Mouse (Mus musculus): ENCODE measurements at regions not wholly inside any gene's neighbourhood (a gene's known extent, or its start where the extent isn't known, plus 50 kb on each side); places are given as distances from the start of the nearest gene placed in this dataset.
"Not testable (repeated sequence)": the region's sequence is repeated elsewhere in the genome, so short reads cannot be mapped to it uniquely, and the experiment has no call there.

DNA sequence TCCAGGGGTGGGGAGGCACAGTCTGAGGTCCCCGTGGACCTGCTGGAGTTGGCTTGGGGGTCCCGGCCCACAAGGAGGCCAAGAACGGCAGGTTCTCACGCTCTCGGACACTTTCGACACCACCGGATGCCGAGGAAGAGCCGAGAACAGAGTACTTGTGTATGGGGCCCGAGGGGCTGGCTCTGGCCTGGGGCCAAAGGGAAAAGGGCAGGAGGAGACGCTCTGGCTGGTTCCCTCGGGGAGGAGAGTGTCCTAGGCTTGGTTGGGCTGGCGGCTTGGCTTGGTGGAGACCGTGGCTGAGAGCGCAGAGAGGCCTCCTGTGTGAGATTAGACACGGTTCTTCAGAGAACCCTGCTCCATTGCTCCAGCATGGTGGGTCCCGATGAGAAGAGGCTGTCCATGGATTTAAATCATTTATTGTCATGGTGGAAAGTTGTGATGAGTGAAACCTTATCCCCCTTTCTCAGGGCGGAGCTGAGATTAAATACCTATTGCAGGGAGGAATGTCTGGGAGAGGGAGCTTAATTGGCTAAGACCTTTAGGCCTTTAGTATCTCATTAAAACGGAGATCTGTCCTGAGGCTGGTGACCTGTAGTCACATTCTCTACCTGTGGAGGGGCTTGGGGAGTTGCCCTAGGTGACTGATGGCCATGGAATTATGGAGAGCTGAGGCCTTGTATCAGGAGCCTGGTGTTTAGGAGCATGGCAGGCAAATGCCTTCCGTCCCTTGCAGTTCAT lies 244.1 kb downstream of the Enc1 start:
- no peak for DNase-seq

DNA sequence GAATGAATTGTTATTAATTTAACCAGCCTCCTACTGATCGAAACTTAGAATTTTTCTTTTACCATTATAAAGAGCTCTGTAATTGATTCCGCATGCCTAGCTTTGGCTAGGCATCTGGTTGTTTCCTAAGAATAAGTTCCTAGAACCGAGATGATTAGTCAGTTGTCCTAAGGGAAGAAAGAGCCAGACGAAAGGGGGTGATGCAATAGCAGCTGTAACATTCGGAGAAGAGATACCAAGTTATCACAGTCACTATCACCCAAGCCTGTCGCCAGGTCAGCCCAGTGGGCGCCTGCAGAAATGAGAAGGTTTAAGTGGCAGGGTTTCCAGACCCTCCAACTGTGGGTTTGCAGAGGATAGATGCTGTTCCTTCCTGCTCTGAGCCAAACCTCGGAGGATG lies 242.8 kb downstream of the Enc1 start:
- peak in 1 of 2 experiments; percentile 10 for DNase-seq

DNA sequence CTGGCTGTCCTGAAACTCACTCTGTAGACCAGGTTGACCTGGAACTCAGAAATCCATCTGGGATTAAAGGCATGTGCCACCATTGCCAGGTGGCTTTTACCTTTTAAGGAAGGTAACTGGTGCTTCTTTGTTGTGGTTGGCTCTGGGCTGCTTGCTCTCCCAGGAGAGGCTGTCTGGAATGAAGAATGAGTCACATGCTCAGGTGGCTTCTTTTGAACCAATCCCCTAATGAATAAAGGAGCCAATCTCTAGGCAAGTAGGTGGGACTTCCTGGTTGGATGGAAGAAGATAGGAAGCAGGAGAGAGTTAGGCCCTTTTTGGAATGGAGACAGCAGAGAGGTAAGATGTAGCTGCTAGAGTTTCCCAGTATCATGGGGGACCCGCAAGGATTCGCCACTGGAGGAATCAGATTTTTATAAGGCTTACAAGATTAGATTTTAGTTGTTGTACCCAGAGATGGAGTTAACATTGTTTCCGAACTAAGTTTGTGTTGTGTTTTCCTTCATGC lies 241.6 kb downstream of the Enc1 start:
- DNase-seq = no peak

DNA sequence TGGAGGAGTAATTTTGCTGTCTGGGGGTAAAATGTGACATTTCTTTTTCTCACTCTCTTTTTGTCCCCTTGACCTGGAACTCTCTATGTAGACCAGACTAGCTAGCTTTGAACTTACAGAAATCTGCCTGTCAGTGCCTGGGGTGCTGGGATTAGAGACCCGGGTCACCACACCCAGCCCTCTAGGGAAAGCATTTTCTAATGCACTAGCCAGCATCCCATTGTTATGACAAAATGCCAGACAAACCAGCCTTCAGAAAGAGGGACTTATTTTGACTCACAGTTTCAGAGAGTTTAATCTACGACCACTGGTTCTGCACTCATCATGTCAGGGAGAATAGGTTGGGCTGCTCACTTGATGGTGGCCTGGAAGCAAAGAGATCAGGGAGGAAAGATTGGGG lies 240.4 kb downstream of the Enc1 start:
- DNase-seq = no peak

- no peak for DNase-seq
Measured at GRCm38 (mm10) chr13:97479066-97479586, 238.2 kb downstream of the Enc1 start.

GRCm38 (mm10) chr13:97473971-97474365 lies 233.1 kb downstream of the Enc1 start:
- DNase-seq = no peak

GRCm38 (mm10) chr13:97473256-97473970 lies 232.5 kb downstream of the Enc1 start:
- no peak for DNase-seq

DNA sequence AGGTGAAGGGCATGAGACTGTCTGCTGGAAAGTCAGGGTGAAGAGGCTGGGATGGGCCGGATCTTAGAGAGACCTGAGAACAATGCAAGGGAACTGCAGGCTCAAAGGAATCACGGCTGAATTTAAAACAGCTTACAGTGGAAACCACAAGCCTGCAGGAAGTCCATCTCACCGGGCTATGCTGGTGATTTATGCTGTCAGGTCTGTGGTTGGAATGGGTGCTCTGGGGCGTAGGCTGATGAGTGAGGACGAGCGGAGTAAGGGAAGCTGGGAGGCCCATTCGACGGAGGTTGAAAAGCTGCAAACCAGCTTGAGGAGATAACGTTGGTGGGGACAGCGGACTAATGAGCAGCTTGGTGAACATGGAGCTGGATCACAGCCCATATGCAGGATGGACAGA lies 229.1 kb downstream of the Enc1 start:
- no peak for DNase-seq

DNA sequence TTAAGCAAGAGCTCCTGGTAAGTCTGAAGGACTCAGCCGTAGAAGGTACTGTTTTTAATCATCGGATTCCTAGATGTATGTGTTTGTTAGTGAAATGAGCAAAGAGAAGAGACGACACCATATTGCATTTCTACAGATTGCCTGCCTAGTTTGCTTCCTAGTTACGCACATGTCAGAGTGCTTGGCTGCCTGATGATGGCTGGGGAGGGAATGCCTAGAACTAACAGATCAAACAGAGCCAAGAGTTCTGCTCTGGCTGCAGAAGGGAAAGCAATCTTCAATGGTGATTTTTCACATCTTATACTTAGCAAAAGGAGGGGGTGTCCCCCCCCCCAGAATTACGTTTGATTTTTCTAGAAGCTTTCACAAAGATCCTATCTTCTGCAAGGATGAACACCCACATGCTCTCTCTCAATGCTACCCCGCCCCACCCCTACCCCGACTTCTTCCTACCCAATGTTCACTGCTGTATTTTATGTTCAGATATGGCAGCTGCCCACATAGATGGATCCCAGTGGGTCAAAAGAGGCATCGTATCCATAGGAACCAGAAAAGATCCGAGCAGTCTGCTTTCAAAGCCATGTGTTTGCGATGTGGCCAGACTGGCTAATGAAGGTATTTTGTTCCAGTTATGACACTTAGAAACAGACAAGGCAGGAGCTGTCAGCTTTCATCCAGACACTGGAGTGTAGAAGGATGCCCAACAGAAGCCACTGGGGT lies 228.1 kb downstream of the Enc1 start:
- DNase-seq = no peak

DNA sequence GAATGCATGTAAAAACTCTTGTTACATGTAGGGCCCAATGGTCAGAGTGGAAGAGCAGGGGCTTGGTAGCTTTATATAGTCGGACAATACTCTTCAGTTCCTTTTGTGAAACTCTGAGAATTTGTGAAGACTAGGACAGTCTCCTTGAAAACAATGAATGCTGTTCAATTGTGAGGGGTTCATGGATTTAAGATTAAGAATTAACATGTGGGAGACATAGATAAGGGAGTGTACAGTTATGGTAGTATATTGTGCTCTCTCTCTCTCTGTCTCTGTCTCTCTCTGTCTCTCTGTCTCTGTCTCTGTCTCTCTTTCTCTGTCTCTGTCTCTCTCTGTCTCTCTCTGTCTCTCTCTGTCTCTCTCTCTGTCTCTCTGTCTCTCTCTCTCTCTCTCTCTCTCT lies 225.7 kb downstream of the Enc1 start:
- not testable (repeated sequence) for DNase-seq

- DNase-seq = no peak
Measured at GRCm38 (mm10) chr13:97463798-97464197, 222.9 kb downstream of the Enc1 start.

GRCm38 (mm10) chr13:97462884-97463235 lies 222.0 kb downstream of the Enc1 start:
- DNase-seq = no peak

- DNase-seq = no peak
Measured at GRCm38 (mm10) chr13:97462110-97462883, 221.4 kb downstream of the Enc1 start.

DNA sequence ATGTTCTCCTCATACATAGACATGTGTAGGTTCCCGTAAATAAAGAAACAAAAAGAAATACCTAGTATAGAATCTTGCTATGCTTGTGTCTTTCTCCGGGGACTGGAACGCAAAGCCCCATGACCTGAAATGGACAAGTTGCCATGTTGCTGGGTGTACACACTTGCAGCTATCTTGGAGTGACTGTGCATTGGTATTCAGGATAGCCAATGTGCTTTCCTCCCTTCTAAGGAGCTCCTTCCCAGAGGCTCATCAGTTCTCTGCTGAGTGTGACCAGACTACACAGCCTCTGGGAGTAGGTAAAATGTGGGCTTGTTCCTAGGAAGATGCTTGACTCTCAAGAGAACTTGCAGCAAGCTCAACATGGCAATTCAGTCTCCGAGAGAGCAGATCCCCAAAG lies 220.3 kb downstream of the Enc1 start:
- no peak for DNase-seq

- no peak for DNase-seq
Measured at GRCm38 (mm10) chr13:97459106-97459505, 218.2 kb downstream of the Enc1 start.

DNA sequence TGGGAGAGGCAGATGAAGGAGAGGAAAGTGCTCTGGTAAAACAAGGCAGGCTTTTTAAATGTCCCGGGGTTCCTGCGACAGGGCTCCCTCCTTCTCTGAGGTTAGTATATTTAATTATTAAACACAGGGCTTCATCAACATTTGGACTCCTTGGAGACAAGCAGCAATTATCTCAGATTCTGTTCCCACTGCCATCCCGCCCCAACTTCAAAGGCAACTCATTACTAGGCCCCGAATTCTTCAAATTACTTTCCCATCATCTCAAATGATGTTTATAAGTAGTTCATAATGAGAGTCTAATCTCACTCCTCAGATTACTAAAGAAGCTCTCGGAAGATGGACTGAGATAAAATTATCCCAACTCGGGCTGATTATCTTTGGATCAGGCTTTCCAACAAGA lies 215.1 kb downstream of the Enc1 start:
- DNase-seq = no peak

- DNase-seq = no peak
Measured at GRCm38 (mm10) chr13:97454715-97455114, 213.8 kb downstream of the Enc1 start.

GRCm38 (mm10) chr13:97453469-97453868 lies 212.6 kb downstream of the Enc1 start:
- DNase-seq = no peak

GRCm38 (mm10) chr13:97453090-97453430 lies 212.2 kb downstream of the Enc1 start:
- DNase-seq = no peak

DNA sequence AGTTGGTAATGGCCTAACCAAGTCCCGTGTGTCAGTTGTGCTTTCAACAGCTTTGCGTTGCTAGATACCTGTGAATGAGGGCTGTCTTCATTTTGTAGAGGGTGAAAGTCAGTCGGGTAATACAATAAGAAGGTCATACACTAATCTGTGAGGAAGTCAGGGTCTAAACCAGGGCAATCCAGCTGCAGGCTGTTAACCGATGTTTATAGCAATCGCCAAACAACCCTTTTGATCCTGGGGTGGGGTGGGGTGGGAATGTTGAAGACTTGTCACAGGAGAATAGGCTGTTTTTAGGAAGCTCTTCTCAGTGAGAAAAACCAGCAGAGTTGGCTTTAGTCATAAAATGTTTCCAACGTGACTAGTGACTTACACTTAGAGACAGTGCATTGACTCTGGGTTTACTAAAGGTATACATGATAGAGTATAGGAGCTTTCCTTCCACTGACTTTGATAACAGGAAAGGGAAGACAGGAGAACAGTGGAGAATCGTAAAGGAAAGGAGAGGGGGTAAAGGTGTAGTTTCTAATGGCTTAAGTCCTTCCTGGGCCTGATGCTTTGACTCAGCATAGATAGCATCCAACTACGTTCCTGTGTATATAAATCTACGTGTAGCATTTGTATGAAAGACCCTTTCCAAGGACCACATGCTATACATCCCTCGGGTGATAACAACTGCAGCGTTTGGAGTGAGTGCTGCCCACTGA lies 211.6 kb downstream of the Enc1 start:
- no peak for DNase-seq

- no peak for DNase-seq
Measured at GRCm38 (mm10) chr13:97451276-97451675, 210.4 kb downstream of the Enc1 start.

DNA sequence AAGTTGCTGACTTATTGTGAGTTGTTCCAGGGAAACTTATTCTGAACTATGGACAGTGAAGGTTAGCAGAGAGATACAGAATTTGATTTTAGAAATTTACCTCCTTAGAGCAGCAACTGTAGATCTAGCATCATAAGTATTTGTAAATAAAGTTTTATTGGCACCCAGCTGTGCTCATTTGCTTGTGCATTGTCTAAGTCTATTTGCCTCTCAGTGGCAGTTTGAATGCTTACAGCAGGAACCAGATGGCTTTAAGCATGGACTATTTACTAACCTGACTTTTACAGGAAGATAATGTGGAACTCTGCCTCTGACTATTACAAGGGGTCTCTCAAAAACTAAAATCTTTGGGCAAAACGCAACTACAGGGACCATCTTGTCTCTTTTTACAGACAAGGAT lies 207.2 kb downstream of the Enc1 start:
- no peak for DNase-seq

Data from lung, adult 18-20 months (tissue).